Mouse (Mus musculus) adrenal gland, postnatal 10 days (tissue): ENCODE measurements around the gene Sp2. TPM values are rescaled to one million over a fixed set of nuclear protein-coding genes. Genes with fewer than 3 reads are reported as not detected.

Experiments
- DNase-seq: peaks from one replicate; pipeline ENCODE4 v3.0.0; 2021; ENCODE audit warnings: mixed read lengths
- long read RNA-seq, 2 experiments: library from polyadenylated mRNA; stranded (forward); transcript quantifications; one replicate each; pipeline ENCODE4 v2.0.0; 2021
- total RNA-seq, 2 experiments: library from RNA; stranded (reverse); gene quantifications; 2 replicates each; pipeline ENCODE4 v1.2.3; 2021

Sp2 gene
- 10 to 100 TPM; 14.3 to 16.3 TPM for total RNA-seq
- long read RNA-seq, experiment 1, partial matches to known transcripts: 1 of 5 reads
- long read RNA-seq, experiment 1, other reads (novel, unspliced or antisense): 4 of 5 reads
- long read RNA-seq, experiment 2, partial matches to known transcripts: 3 of 11 reads
- long read RNA-seq, experiment 2, other reads (novel, unspliced or antisense): 8 of 11 reads

GRCm38 (mm10) chr11:96982859-96983258, at the start of gene Sp2:
Gene Sp2, minus strand, starts transcription at chr11:96982959.
- no peak for DNase-seq

- no peak for DNase-seq
Observed at GRCm38 (mm10) chr11:97032499-97032898, 49.7 kb upstream of the Sp2 start.

DNA sequence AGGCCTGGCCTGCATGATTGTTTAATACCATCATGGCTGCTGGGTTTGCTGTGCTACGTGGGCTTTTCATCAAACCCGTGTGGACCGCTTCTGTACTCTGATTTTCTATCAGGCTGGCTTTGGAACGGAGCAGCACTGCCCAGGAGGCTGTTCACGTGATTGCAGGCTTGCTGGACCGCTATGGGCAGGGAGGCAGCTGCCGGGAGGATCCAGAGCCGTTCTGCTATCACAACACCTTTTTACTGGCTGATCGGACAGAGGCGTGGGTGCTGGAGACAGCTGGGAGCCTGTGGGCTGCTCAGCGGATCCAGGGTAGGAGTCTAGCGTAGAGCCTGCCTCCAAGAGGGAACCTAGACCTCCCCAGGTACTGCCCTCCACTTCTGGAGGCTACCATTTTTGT, 49.2 kb upstream of the Sp2 start:
- DNase-seq: no peak

- DNase-seq: no peak
Observed at GRCm38 (mm10) chr11:97030426-97030825, 47.7 kb upstream of the Sp2 start.

DNA sequence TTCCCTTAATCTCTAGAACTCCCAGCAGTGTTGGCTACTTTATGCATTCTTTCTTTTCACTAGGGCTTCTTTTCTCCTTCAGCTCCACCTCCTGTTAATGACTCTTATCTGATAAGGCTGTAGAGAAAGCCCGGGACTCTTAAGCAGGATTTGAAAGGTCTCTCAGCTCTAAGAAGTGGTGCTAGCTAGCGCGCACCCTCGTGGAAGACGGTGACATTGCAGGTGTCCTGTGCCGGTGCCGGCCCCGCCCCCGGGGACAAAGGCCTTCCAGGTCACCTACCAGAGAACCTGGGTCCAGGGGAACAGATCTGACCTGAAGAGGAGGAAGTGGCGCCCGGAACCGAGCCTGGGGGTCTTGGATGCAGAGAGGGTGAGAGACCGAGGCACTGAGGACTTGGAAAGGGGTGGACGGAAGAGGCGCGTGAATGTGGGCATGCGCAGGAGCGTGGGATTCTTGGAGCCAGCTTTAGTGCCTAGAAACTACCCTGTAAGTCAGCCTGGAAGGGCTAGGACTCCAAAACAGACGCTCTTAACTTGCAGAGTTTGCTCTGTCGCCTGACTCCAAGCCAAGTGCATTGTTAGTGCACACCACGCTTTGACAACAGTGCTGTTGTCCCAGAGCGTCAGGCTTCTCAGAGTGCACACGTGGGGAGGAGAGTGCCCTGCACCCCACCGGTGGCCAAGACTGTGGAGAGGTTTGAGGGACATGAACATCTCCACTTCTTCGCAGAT, 47.1 kb upstream of the Sp2 start, which contains the start of gene Scrn2:
Scrn2 (plus strand) TSS at position 253 of the 732 bp plus-strand sequence.
- peak; percentile 91 for DNase-seq

- DNase-seq: peak; percentile 92
Observed at GRCm38 (mm10) chr11:97025721-97026344, 43.1 kb upstream of the Sp2 start.

GRCm38 (mm10) chr11:97024977-97025376, 42.2 kb upstream of the Sp2 start:
- DNase-seq: peak; percentile 70

DNA sequence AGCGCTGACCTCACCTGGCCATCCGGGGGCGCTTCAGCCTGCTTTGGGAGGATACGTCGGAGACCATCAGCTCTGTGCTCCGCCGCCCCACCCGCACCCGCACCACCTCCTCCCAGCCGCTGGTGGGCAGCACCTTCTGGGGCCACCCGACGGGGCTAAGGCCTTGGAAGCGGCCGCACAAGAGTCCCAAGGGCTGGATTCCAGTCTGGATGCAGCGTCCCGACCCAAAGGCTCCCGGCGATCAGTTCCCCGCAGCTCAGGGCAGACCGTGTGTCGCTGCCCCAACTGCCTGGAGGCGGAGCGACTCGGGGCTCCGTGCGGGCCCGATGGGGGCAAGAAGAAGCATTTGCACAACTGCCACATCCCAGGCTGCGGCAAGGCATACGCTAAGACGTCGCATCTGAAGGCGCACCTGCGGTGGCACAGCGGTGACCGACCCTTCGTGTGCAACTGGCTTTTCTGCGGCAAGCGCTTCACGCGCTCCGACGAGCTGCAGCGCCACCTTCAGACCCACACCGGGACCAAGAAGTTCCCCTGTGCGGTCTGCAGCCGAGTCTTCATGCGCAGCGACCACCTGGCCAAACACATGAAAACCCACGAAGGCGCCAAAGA, 39.2 kb upstream of the Sp2 start:
- peak; percentile 82 for DNase-seq

GRCm38 (mm10) chr11:97021121-97021765, 38.5 kb upstream of the Sp2 start:
- peak; percentile 12 for DNase-seq

- no peak for DNase-seq
Observed at GRCm38 (mm10) chr11:97019345-97019708, 36.6 kb upstream of the Sp2 start.

- peak; percentile 34 for DNase-seq
Observed at GRCm38 (mm10) chr11:97018583-97019344, 36.0 kb upstream of the Sp2 start.

- DNase-seq: peak; percentile 15
Observed at GRCm38 (mm10) chr11:97017696-97018582, 35.2 kb upstream of the Sp2 start.

DNA sequence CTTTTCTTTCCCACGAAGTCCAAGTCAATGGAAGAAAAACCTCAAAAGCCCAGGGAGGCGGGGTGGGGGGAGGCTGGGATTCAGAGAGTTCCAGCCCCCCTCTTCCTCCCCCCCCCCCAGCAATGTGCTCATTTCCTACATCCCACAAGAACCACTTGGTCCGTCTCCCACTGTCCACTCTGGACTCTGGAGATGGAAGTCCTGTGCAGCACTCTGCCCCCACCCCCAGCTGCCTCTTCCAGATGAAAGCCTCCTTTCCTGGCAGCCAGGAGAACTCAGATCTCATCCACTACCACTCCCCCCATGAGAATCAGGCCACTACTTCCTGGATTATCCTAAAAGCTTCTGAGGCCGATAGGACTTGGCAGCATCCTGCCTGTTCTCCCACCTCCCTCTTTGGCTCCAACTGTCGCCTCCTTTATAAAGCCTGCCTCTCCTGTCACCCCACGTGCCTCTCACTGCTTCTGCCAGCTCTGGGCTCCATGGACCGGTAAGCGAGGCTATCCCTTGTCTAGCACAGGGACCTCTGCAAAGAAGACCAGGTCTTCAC, 30.4 kb upstream of the Sp2 start, which contains the start of gene Sp6:
Sp6 (plus strand) TSS at position 274 of the 550 bp plus-strand sequence.
- DNase-seq: no peak

GRCm38 (mm10) chr11:97009198-97009790, 26.5 kb upstream of the Sp2 start:
- DNase-seq: no peak

DNA sequence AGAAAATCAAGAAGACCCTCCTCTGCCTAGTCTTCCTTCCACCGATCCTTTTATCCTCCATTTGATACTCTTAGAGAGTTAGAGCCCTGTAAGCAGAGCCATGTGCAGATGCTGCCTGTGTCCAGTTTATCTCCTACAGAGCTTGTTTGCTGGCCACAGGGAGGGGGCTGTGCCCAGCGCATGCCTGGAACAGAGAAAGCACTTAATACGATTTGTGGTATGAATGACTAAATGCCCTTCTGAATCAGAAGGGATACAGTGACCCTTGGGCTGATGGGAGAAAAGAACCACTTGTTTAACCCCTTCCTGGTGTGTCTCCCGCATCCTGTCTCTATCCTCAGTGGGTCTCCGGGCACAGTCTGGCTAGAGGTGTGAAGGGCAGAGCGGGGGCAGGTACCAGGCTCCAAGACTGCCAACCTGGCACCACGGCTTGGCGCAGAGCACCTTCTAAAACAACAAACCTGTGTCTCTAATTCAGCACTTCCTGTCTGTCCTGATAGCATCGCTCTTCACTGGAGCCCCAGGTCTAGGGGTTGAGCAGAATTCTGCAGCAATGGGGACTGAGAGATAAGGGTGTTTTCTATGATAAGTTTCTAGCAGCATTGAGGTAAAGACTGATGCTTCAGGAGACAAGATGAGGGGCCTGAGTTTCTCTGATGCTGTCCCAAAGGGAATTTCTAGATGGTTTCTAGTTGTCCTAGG, 24.5 kb upstream of the Sp2 start:
- DNase-seq: no peak

- no peak for DNase-seq
Observed at GRCm38 (mm10) chr11:97003170-97003569, 20.4 kb upstream of the Sp2 start.

- peak; percentile 69 for DNase-seq
Observed at GRCm38 (mm10) chr11:96997380-96997956, 14.7 kb upstream of the Sp2 start.

DNA sequence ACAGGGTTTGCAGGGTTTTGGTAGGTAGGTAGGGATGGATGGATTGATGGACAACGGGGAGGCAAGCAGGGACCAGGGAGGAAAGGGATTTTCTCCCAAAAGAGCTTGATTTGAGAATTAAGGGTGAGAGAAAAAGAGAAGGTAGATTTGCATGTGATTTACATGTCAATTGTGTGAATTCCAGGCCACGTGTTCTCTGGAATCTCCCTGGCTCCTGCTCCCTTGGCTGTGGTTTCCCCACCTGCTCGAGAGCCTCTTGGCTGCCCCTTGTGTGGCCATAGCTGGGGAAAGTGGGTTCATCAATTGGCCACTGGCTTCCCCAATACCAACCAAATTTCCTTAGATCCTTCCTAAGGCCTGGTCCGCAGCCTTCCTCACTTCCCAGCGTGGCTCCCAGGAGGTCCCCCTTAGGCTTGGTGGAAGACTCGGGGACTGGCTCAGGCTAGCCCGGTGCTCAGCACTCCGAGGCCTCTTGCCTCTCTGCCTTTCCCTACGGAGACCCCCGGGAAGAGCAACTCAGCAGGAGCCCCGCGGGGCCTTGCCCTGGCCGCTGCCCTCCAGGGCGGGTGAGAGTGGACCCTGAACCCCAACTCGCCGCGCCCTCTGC, 14.1 kb upstream of the Sp2 start:
- no peak for DNase-seq
